Mouse (Mus musculus) heart, embryonic 11.5 days (tissue): ENCODE measurements around the gene Ano8. TPM values are rescaled to one million over a fixed set of nuclear protein-coding genes. Genes with fewer than 3 reads are reported as not detected.
"Not testable (repeated sequence)": the region's sequence is repeated elsewhere in the genome, so short reads cannot be mapped to it uniquely, and the experiment has no call there.

Experiments used
- ATAC-seq: fragments of 200-750 bp; cut with Nextera tagmentation; replicated peaks from 2 replicates; pipeline ENCODE4 v1.8.0; 2017; ENCODE audit warnings: moderate library complexity; ENCODE audit not compliant: insufficient number of reproducible peaks, low FRiP score, low TSS enrichment
- H3K27ac ChIP-seq: fragments of 300-500 bp; sonication (generic); 2 replicates; pipeline ENCODE4 v1.5.1; 2014; ENCODE audit warnings: mild to moderate bottlenecking, low read depth, low read length
- H3K27me3 ChIP-seq: fragments of 300-500 bp; sonication (generic); 2 replicates; pipeline ENCODE4 v1.6.1; 2014; ENCODE audit warnings: mild to moderate bottlenecking, low read length, mixed read lengths; ENCODE audit not compliant: control insufficient read depth, insufficient read depth
- H3K36me3 ChIP-seq: fragments of 300-500 bp; sonication (generic); 2 replicates; pipeline ENCODE4 v1.6.1; 2014; ENCODE audit warnings: mild to moderate bottlenecking, low read length, moderate library complexity, mixed read lengths; ENCODE audit not compliant: control insufficient read depth, insufficient read depth
- H3K4me1 ChIP-seq: fragments of 300-500 bp; sonication (generic); 2 replicates; pipeline ENCODE4 v1.6.1; 2014; ENCODE audit warnings: low read length; ENCODE audit not compliant: control insufficient read depth, insufficient read depth
- H3K4me2 ChIP-seq: fragments of 300-500 bp; sonication (generic); 2 replicates; pipeline ENCODE4 v1.6.1; 2014; ENCODE audit warnings: mild to moderate bottlenecking, moderate library complexity
- H3K4me3 ChIP-seq: fragments of 300-500 bp; sonication (generic); 2 replicates; pipeline ENCODE4 v1.5.1; 2014; ENCODE audit warnings: low read depth, low read length
- H3K9ac ChIP-seq: fragments of 300-500 bp; sonication (generic); 2 replicates; pipeline ENCODE4 v1.6.1; 2014; ENCODE audit warnings: mild to moderate bottlenecking, low read depth, low read length, moderate library complexity
- H3K9me3 ChIP-seq: fragments of 300-500 bp; sonication (generic); replicated peaks from 2 replicates; pipeline ENCODE4 v1.6.1; 2016; ENCODE audit warnings: low read length; ENCODE audit not compliant: control insufficient read depth
- WGBS: fragments of 180-500 bp; shearing (Covaris S2); extraction: QIAGEN DNeasy Blood & Tissue Kit; methylation state at CpG from one replicate; pipeline ENCODE4 v1.1.7; 2014; ENCODE audit not compliant: insufficient replicate concordance; 5-methylcytosine and 5-hydroxymethylcytosine counted together
- polyA plus RNA-seq: library from polyadenylated mRNA; unstranded; fragments of >200 nt; fragmentation: Nextera tagmentation; extraction: Ambion mirVana; gene quantifications from 2 replicates; pipeline ENCODE4 v1.2.1, GENCODE M21; 2014

Gene Ano8
- polyA plus RNA-seq, 1 experiment from 2014 or later = 1.4 TPM

DNA sequence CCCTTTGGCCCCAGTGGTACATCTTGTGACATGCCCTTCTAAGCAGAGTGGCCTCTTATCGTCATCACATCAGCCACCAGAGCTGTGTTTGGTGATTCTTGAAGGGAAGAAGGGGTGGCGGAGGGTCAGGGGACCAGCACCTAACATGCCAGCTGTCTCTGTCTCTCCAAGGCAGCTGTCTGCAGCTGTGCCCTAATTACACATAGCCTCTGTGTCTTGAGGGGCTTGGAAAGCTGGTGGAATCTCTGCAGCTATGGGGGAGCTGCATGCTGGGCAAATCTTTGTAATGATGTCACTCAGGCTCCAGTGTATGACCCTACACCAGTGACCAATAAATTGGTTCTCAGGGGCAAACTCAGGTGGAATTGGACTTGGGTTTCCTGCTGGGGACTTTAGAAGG, 33.1 kb downstream of the Ano8 start:
- H3K27me3 ChIP-seq = peaks cover 4% of the 10 kb centered on the region; the same call in 1 of the 2 replicates
- H3K9me3 ChIP-seq = no peaks in the 10 kb centered on the region
- no peaks in the 10 kb centered on the region for H3K4me1 ChIP-seq
- WGBS = 49% methylated on average over 2 of the region's 2 CpGs
- ATAC-seq = no peak
- H3K36me3 ChIP-seq = no peaks in the 10 kb centered on the region
- no peak overlapping the region for H3K27ac ChIP-seq
- no peak overlapping the region for H3K9ac ChIP-seq
- no peak overlapping the region for H3K4me3 ChIP-seq
- no peak overlapping the region for H3K4me2 ChIP-seq

DNA sequence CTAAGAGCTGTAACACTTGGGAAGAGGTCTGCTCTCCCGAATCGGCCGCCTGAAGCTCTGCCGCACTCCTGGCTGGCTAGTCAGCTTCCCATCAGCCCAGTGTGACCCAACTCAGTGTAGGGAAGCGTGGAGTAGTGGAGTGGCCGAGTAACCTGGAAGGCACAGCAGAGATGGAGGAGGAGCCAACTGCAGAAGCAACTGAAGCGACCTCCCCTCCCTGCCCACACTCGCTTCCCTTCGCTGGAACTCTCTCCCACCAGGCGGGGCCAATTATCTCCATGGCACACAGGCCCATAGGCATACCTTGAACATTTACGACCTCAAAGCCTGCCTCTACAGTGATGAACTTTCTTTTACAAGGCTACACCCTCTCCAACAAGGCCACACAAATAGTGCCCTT, 34.0 kb downstream of the Ano8 start:
- WGBS = 45% methylated on average over 11 of the region's 11 CpGs
- Histone ChIP-seq H3K4me3 (no peak overlapping the region), H3K4me1 (no peaks in the 10 kb centered on the region), H3K27me3 (peaks cover 4% of the 10 kb centered on the region; the same call in 1 of the 2 replicates), H3K27ac (no peak overlapping the region), H3K4me2 (no peak overlapping the region), H3K9me3 (no peaks in the 10 kb centered on the region), H3K9ac (no peak overlapping the region), H3K36me3 (no peaks in the 10 kb centered on the region)
- ATAC-seq = no peak

DNA sequence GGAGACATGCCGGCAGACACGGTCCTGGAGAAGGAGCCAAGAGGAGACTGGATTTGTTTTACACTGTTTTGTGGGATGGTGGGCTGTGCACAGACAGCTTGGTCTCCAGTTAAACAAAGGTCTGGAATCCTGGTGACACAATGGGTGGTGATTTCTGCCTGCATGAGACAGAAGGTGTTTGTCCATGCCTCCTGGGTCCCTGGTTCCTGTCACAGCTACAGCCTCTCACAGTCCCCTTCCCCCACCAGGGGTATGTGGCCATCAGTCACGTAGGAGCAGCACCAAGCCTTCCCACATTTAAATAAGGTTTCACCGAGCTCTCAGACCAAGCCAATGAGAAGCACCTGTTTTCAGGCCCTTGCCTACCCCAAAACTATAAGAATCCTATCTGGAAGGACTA, 34.4 kb downstream of the Ano8 start:
- Histone ChIP-seq H3K27ac (no peak overlapping the region), H3K4me1 (no peaks in the 10 kb centered on the region), H3K4me3 (no peak overlapping the region), H3K9me3 (no peaks in the 10 kb centered on the region), H3K4me2 (no peak overlapping the region), H3K27me3 (peaks cover 4% of the 10 kb centered on the region; the same call in 1 of the 2 replicates), H3K9ac (no peak overlapping the region), H3K36me3 (no peaks in the 10 kb centered on the region)
- WGBS = 61% methylated on average over 4 of the region's 4 CpGs
- ATAC-seq = no peak

- Histone ChIP-seq H3K9ac (no peak overlapping the region), H3K4me2 (no peak overlapping the region), H3K36me3 (no peaks in the 10 kb centered on the region), H3K9me3 (no peaks in the 10 kb centered on the region), H3K27me3 (peaks cover 12% of the 10 kb centered on the region), H3K4me3 (no peak overlapping the region), H3K4me1 (no peaks in the 10 kb centered on the region), H3K27ac (no peak overlapping the region)
- no peak for ATAC-seq
- 74% methylated on average over 7 of the region's 7 CpGs for WGBS
Measured at GRCm38 (mm10) chr8:71445096-71445495, 40.7 kb downstream of the Ano8 start.

DNA sequence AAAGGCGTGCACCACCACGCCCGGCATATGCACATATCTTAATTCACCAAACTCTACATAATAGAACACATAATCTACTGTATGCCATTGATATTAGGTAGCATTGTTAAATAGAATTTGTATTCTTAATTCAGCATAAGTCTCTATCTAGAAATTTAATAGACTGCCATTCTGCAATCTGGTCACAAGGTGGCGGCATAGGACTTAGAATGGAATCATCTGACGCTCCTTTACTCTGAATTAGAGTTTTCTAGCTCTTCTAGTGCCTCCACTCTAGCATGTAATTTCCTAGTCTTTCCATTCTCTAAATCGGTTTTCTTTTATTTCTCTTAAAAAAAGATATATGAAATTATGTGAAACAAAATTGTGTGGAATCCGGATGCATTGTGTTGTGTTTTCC, 44.4 kb downstream of the Ano8 start:
- H3K27ac ChIP-seq = no peak overlapping the region
- H3K9me3 ChIP-seq = no peaks in the 10 kb centered on the region
- peaks cover 12% of the 10 kb centered on the region for H3K27me3 ChIP-seq
- H3K4me1 ChIP-seq = no peaks in the 10 kb centered on the region
- WGBS = 2% methylated on average over 7 of the region's 7 CpGs
- H3K4me2 ChIP-seq = no peak overlapping the region
- no peak overlapping the region for H3K9ac ChIP-seq
- H3K4me3 ChIP-seq = no peak overlapping the region
- ATAC-seq = no peak
- no peaks in the 10 kb centered on the region for H3K36me3 ChIP-seq

- WGBS = 47% methylated on average over 3 of the region's 3 CpGs
- Histone ChIP-seq H3K27me3 (peaks cover 2% of the 10 kb centered on the region), H3K4me1 (no peaks in the 10 kb centered on the region), H3K9me3 (no peaks in the 10 kb centered on the region), H3K27ac (no peak overlapping the region), H3K9ac (no peak overlapping the region), H3K4me3 (no peak overlapping the region), H3K4me2 (no peak overlapping the region), H3K36me3 (no peaks in the 10 kb centered on the region)
- ATAC-seq = no peak
Measured at GRCm38 (mm10) chr8:71437041-71437440, 48.7 kb downstream of the Ano8 start.

GRCm38 (mm10) chr8:71432935-71433334, 52.8 kb downstream of the Ano8 start:
- not testable (repeated sequence) for H3K4me1 ChIP-seq, H3K27ac ChIP-seq, ATAC-seq, H3K9ac ChIP-seq, H3K9me3 ChIP-seq, H3K4me2 ChIP-seq, H3K36me3 ChIP-seq, H3K4me3 ChIP-seq, H3K27me3 ChIP-seq
- WGBS = 70% methylated on average over 1 of the region's 1 CpGs

Other genes with a start within 250 kb of the Ano8 start
- gene Myo9b, start 213.2 kb downstream of the Ano8 start, polyA plus RNA-seq = 15.1 and 23.3 TPM in 2 replicates
- gene Haus8, start 213.0 kb downstream of the Ano8 start, polyA plus RNA-seq = 113 and 116 TPM in 2 replicates
- gene Use1, start 119.1 kb downstream of the Ano8 start, polyA plus RNA-seq = 73.3 and 80.7 TPM in 2 replicates
- 2.7 and 2.9 TPM in 2 replicates for gene Ocel1, start 114.7 kb downstream of the Ano8 start, polyA plus RNA-seq
- gene Nr2f6, start 104.0 kb downstream of the Ano8 start, polyA plus RNA-seq = 45.7 and 47.2 TPM in 2 replicates
- gene Ushbp1, start 90.2 kb downstream of the Ano8 start, polyA plus RNA-seq = 3.0 and 4.3 TPM in 2 replicates
- 89.6 and 92.1 TPM in 2 replicates for gene Babam1, start 89.1 kb downstream of the Ano8 start, polyA plus RNA-seq
- gene Ankle1, start 80.0 kb downstream of the Ano8 start, polyA plus RNA-seq = 21.2 and 23.0 TPM in 2 replicates
- gene Abhd8, start 22.3 kb downstream of the Ano8 start, polyA plus RNA-seq = 17.0 and 20.4 TPM in 2 replicates
- 163 and 169 TPM in 2 replicates for gene Mrpl34, start 21.0 kb downstream of the Ano8 start, polyA plus RNA-seq
- 95.9 and 102 TPM in 2 replicates for gene Dda1, start 16.8 kb downstream of the Ano8 start, polyA plus RNA-seq
- 4.8 and 5.3 TPM in 2 replicates for gene Gtpbp3, start 2.1 kb upstream of the Ano8 start, polyA plus RNA-seq
- gene Plvap, start 25.8 kb upstream of the Ano8 start, polyA plus RNA-seq = 148 and 170 TPM in 2 replicates
- gene Ccdc194, start 39.7 kb upstream of the Ano8 start, polyA plus RNA-seq = 0.55 and 1.3 TPM in 2 replicates
- 4.2 and 17.4 TPM in 2 replicates for gene Bst2, start 51.5 kb upstream of the Ano8 start, polyA plus RNA-seq
- gene Mvb12a, start 57.0 kb upstream of the Ano8 start, polyA plus RNA-seq = 59.7 and 63.3 TPM in 2 replicates
- gene Tmem221, start 72.9 kb upstream of the Ano8 start, polyA plus RNA-seq = 0.21 and 0.35 TPM in 2 replicates
- not detected in 2 replicates for gene Nxnl1, start 80.6 kb upstream of the Ano8 start, polyA plus RNA-seq
- 9.2 and 10.8 TPM in 2 replicates for gene Slc27a1, start 82.9 kb upstream of the Ano8 start, polyA plus RNA-seq
- 184 and 194 TPM in 2 replicates for gene Pgls, start 106.2 kb upstream of the Ano8 start, polyA plus RNA-seq
- gene Fam129c, start 111.7 kb upstream of the Ano8 start, polyA plus RNA-seq = 1.9 and 2.0 TPM in 2 replicates
- gene Colgalt1, start 125.0 kb upstream of the Ano8 start, polyA plus RNA-seq = 47.8 and 55.6 TPM in 2 replicates
- gene Unc13a, start 185.8 kb upstream of the Ano8 start, polyA plus RNA-seq = 0.63 and 0.65 TPM in 2 replicates
- gene Jak3, start 190.3 kb upstream of the Ano8 start, polyA plus RNA-seq = 4.9 and 5.3 TPM in 2 replicates
- 0.61 and 0.89 TPM in 2 replicates for gene Insl3, start 203.3 kb upstream of the Ano8 start, polyA plus RNA-seq
- 1.4 and 1.8 TPM in 2 replicates for gene B3gnt3, start 215.8 kb upstream of the Ano8 start, polyA plus RNA-seq
- 0.83 and 1.2 TPM in 2 replicates for gene Fcho1, start 239.8 kb upstream of the Ano8 start, polyA plus RNA-seq